Mouse (Mus musculus) cerebellum, adult 8-10 months (tissue): Measurements from ENCODE around the gene Pygm.

Source experiments
- DNase-seq: peaks from one replicate; pipeline ENCODE4 v3.0.0; 2022

Gene Pygm

GRCm38 (mm10) chr19:6354030-6354429 is 30.2 kb upstream of the Pygm start:
- DNase-seq = no peak

GRCm38 (mm10) chr19:6361291-6361690 is 22.9 kb upstream of the Pygm start:
- no peak for DNase-seq

- no peak for DNase-seq
Measured at GRCm38 (mm10) chr19:6363091-6363410, 21.1 kb upstream of the Pygm start.

- DNase-seq = peak; percentile 99
Measured at GRCm38 (mm10) chr19:6363411-6364240, 20.6 kb upstream of the Pygm start, which contains the start of gene Sf1. Sf1 (plus strand) TSS chr19:6363690.

GRCm38 (mm10) chr19:6364317-6364725 is 19.9 kb upstream of the Pygm start:
- DNase-seq = peak; percentile 94

GRCm38 (mm10) chr19:6364842-6365241 is 19.4 kb upstream of the Pygm start:
- DNase-seq = no peak

- no peak for DNase-seq
Measured at GRCm38 (mm10) chr19:6370175-6370574, 14.0 kb upstream of the Pygm start.

GRCm38 (mm10) chr19:6372433-6372832 is 11.8 kb upstream of the Pygm start:
- DNase-seq = no peak

- DNase-seq = peak; percentile 83
Measured at GRCm38 (mm10) chr19:6373539-6374400, 10.4 kb upstream of the Pygm start.

- DNase-seq = no peak
Measured at GRCm38 (mm10) chr19:6374571-6374970, 9.6 kb upstream of the Pygm start.

- no peak for DNase-seq
Measured at GRCm38 (mm10) chr19:6375423-6376254, 8.6 kb upstream of the Pygm start.

GRCm38 (mm10) chr19:6376255-6376564 is 8.0 kb upstream of the Pygm start:
- peak; percentile 70 for DNase-seq

GRCm38 (mm10) chr19:6376643-6377042 is 7.6 kb upstream of the Pygm start:
- no peak for DNase-seq

- DNase-seq = no peak
Measured at GRCm38 (mm10) chr19:6377327-6378040, 6.7 kb upstream of the Pygm start.

GRCm38 (mm10) chr19:6380411-6381166 is 3.6 kb upstream of the Pygm start:
- no peak for DNase-seq

GRCm38 (mm10) chr19:6381238-6381637 is 3.0 kb upstream of the Pygm start:
- no peak for DNase-seq

GRCm38 (mm10) chr19:6382323-6382924 is 1.8 kb upstream of the Pygm start:
- peak; percentile 63 for DNase-seq

GRCm38 (mm10) chr19:6383470-6383869 is 729 bp upstream of the Pygm start:
- DNase-seq = no peak

GRCm38 (mm10) chr19:6384954-6385353 is 755 bp downstream of the Pygm start:
- no peak for DNase-seq

- DNase-seq = no peak
Measured at GRCm38 (mm10) chr19:6385419-6385818, 1.2 kb downstream of the Pygm start.

GRCm38 (mm10) chr19:6385821-6386220 is 1.6 kb downstream of the Pygm start:
- no peak for DNase-seq
